Mouse (Mus musculus): Measurements from ENCODE around the gene Myl12a.

DNA sequence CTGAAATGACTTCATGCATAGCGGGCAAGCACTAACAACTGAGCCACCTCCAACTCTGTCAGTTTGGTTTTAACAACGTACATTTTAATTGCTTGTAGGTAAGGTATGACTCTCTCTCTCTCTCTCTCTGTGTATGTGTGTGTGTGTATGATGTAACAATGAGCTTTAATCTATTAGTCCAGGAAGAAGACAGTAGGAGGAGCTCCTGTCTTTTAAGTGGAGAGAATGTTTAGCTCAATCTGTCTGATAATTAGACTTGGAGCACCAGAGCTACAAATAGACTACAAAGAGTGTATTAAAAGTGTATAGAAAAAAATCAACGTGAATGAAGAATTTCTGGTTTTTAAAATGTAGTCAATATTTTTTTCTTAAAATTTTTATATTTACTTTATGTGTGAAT is 6.0 kb upstream of the Myl12a start:
- TF ChIP-seq GATA1 (IDR thresholded peaks at IDR 0.05; ENCODE audit: low read length) (no peak), TAL1 (IDR thresholded peaks at IDR 0.05; ENCODE audit: low read length) (no peak)
